Mouse (Mus musculus) limb, embryonic 11.5 days (tissue): ENCODE measurements around the gene Psmd9. TPM values are rescaled to one million over a fixed set of nuclear protein-coding genes. Genes with fewer than 3 reads are reported as not detected.

ENCODE experiments used
- ATAC-seq: fragments of 200-750 bp; cut with Nextera tagmentation; 2 replicates; pipeline ENCODE4 v1.8.0; 2017; ENCODE audit warnings: low read depth; ENCODE audit not compliant: insufficient number of reproducible peaks, low FRiP score, low TSS enrichment
- DNase-seq: peaks from one replicate; pipeline ENCODE4 v3.0.0-alpha.2; 2015; ENCODE audit warnings: low spot score
- H3K27ac ChIP-seq: fragments of 300-500 bp; sonication (generic); replicated peaks from 2 replicates; pipeline ENCODE4 v1.5.1; 2014; ENCODE audit warnings: low read depth, mild to moderate bottlenecking, low read length
- H3K27me3 ChIP-seq: fragments of 300-500 bp; sonication (generic); 2 replicates; pipeline ENCODE4 v1.6.1; 2014; ENCODE audit warnings: mild to moderate bottlenecking, low read length, mixed read lengths; ENCODE audit not compliant: control insufficient read depth, insufficient read depth
- H3K36me3 ChIP-seq: fragments of 300-500 bp; sonication (generic); 2 replicates; pipeline ENCODE4 v1.6.1; 2014; ENCODE audit warnings: mild to moderate bottlenecking, low read length, moderate library complexity, mixed read lengths; ENCODE audit not compliant: control insufficient read depth, insufficient read depth
- H3K4me1 ChIP-seq: fragments of 300-500 bp; sonication (generic); 2 replicates; pipeline ENCODE4 v1.6.1; 2014; ENCODE audit warnings: low read length, mixed read lengths; ENCODE audit not compliant: control insufficient read depth, insufficient read depth
- H3K4me2 ChIP-seq: fragments of 300-500 bp; sonication (generic); 2 replicates; pipeline ENCODE4 v1.6.1; 2014; ENCODE audit warnings: low read depth, mild to moderate bottlenecking, moderate library complexity; ENCODE audit not compliant: severe bottlenecking
- H3K4me3 ChIP-seq: fragments of 300-500 bp; sonication (generic); 2 replicates; pipeline ENCODE4 v1.5.1; 2014; ENCODE audit warnings: low read depth, low read length
- H3K9ac ChIP-seq: fragments of 300-500 bp; sonication (generic); 2 replicates; pipeline ENCODE4 v1.6.1; 2014; ENCODE audit warnings: mild to moderate bottlenecking, low read length
- H3K9me3 ChIP-seq: fragments of 300-500 bp; sonication (generic); 2 replicates; pipeline ENCODE4 v1.6.1; 2016; ENCODE audit warnings: low read length; ENCODE audit not compliant: control insufficient read depth
- WGBS: fragments of 180-500 bp; shearing (Covaris S2); extraction: QIAGEN DNeasy Blood & Tissue Kit; methylation state at CpG from one replicate; pipeline ENCODE4 v1.1.7; 2014; 5-methylcytosine and 5-hydroxymethylcytosine counted together
- polyA plus RNA-seq: library from polyadenylated mRNA; unstranded; fragments of >200 nt; fragmentation: Nextera tagmentation; extraction: Ambion mirVana; gene quantifications from 2 replicates; pipeline ENCODE4 v1.2.1, GENCODE M21; 2014

The Psmd9 gene
- polyA plus RNA-seq, 1 experiment from 2014 or later, result 85.8 TPM

- Histone ChIP-seq H3K4me3 (no peak overlapping the region), H3K27ac (no peak overlapping the region), H3K9ac (no peak overlapping the region), H3K9me3 (no peaks in the 10 kb centered on the region), H3K4me2 (no peak overlapping the region), H3K4me1 (no peaks in the 10 kb centered on the region), H3K27me3 (no peaks in the 10 kb centered on the region), H3K36me3 (peaks cover 32% of the 10 kb centered on the region)
- ATAC-seq (no peak), DNase-seq (no peak)
- WGBS, result 89% methylated on average over 10 of the region's 10 CpGs
Observed at GRCm38 (mm10) chr5:123166437-123166836, 2.8 kb upstream of the Psmd9 start.

GRCm38 (mm10) chr5:123167591-123167990, 1.6 kb upstream of the Psmd9 start:
- peaks cover 26% of the 10 kb centered on the region for H3K36me3 ChIP-seq
- no peaks in the 10 kb centered on the region for H3K9me3 ChIP-seq
- ATAC-seq (no peak), DNase-seq (no peak)
- H3K4me1 ChIP-seq, result no peaks in the 10 kb centered on the region
- WGBS, result 80% methylated on average over 5 of the region's 5 CpGs
- no peak overlapping the region for H3K4me2 ChIP-seq
- no peak overlapping the region for H3K9ac ChIP-seq
- no peak overlapping the region for H3K27ac ChIP-seq
- no peaks in the 10 kb centered on the region for H3K27me3 ChIP-seq
- no peak overlapping the region for H3K4me3 ChIP-seq

- 87% methylated on average over 9 of the region's 9 CpGs for WGBS
- Histone ChIP-seq H3K4me1 (no peaks in the 10 kb centered on the region), H3K4me2 (no peak overlapping the region), H3K9ac (no peak overlapping the region), H3K27ac (no peak overlapping the region), H3K4me3 (no peak overlapping the region), H3K36me3 (peaks cover 11% of the 10 kb centered on the region), H3K9me3 (no peaks in the 10 kb centered on the region), H3K27me3 (no peaks in the 10 kb centered on the region)
- DNase-seq (no peak), ATAC-seq (no peak)
Observed at GRCm38 (mm10) chr5:123170365-123170764, 1.2 kb downstream of the Psmd9 start.

- Histone ChIP-seq H3K4me2 (peak overlapping the region; percentile 42), H3K4me3 (peak overlapping the region; percentile 9; the same call in 1 of the 2 replicates), H3K27me3 (no peaks in the 10 kb centered on the region), H3K27ac (no peak overlapping the region), H3K9ac (no peak overlapping the region), H3K9me3 (no peaks in the 10 kb centered on the region), H3K4me1 (no peaks in the 10 kb centered on the region), H3K36me3 (no peaks in the 10 kb centered on the region)
- DNase-seq, result peak; percentile 95
- WGBS, result 12% methylated on average over 22 of the region's 22 CpGs
- ATAC-seq, result peak; percentile 80
Observed at GRCm38 (mm10) chr5:123171646-123172350, 2.6 kb downstream of the Psmd9 start.

- no peak overlapping the region for H3K9ac ChIP-seq
Observed at GRCm38 (mm10) chr5:123178792-123179191, 9.6 kb downstream of the Psmd9 start.

GRCm38 (mm10) chr5:123180390-123180789, 11.2 kb downstream of the Psmd9 start:
- 91% methylated on average over 15 of the region's 15 CpGs for WGBS
- Histone ChIP-seq H3K9me3 (no peaks in the 10 kb centered on the region), H3K4me3 (no peak overlapping the region), H3K27ac (no peak overlapping the region), H3K4me2 (no peak overlapping the region), H3K4me1 (no peaks in the 10 kb centered on the region), H3K36me3 (no peaks in the 10 kb centered on the region), H3K9ac (no peak overlapping the region), H3K27me3 (no peaks in the 10 kb centered on the region)
- DNase-seq (no peak), ATAC-seq (no peak)

More at GRCm38 (mm10) chr5:123178792-123179191, 9.6 kb downstream of the Psmd9 start:
- no peaks in the 10 kb centered on the region for H3K36me3 ChIP-seq
- no peaks in the 10 kb centered on the region for H3K4me1 ChIP-seq
- no peak overlapping the region for H3K4me3 ChIP-seq
- 89% methylated on average over 5 of the region's 5 CpGs for WGBS
- H3K27ac ChIP-seq, result no peak overlapping the region
- no peak for DNase-seq
- H3K4me2 ChIP-seq, result no peak overlapping the region
- H3K9me3 ChIP-seq, result no peaks in the 10 kb centered on the region
- H3K27me3 ChIP-seq, result no peaks in the 10 kb centered on the region
- no peak for ATAC-seq

- Histone ChIP-seq H3K9ac (no peak overlapping the region), H3K4me1 (no peaks in the 10 kb centered on the region), H3K4me2 (no peak overlapping the region), H3K27me3 (no peaks in the 10 kb centered on the region), H3K9me3 (no peaks in the 10 kb centered on the region), H3K4me3 (no peak overlapping the region), H3K36me3 (no peaks in the 10 kb centered on the region), H3K27ac (no peak overlapping the region)
- WGBS, result 76% methylated on average over 6 of the region's 6 CpGs
- ATAC-seq (no peak), DNase-seq (no peak)
Observed at GRCm38 (mm10) chr5:123181536-123181935, 12.3 kb downstream of the Psmd9 start.

- Histone ChIP-seq H3K4me1 (no peaks in the 10 kb centered on the region), H3K9me3 (no peaks in the 10 kb centered on the region), H3K27me3 (no peaks in the 10 kb centered on the region), H3K4me3 (no peak within 1 kb of the TSS), H3K4me2 (no peak within 1 kb of the TSS), H3K9ac (no peak within 1 kb of the TSS), H3K36me3 (no peaks in the 10 kb centered on the region), H3K27ac (no peak within 1 kb of the TSS)
- no peak for ATAC-seq
- WGBS, result 79% methylated on average over 10 of the region's 10 CpGs
- DNase-seq, result no peak
Observed at GRCm38 (mm10) chr5:123182651-123183050, 13.4 kb downstream of the Psmd9 start, which contains the start of gene Hpd. Gene Hpd, minus strand, starts transcription at chr5:123182727.

DNA sequence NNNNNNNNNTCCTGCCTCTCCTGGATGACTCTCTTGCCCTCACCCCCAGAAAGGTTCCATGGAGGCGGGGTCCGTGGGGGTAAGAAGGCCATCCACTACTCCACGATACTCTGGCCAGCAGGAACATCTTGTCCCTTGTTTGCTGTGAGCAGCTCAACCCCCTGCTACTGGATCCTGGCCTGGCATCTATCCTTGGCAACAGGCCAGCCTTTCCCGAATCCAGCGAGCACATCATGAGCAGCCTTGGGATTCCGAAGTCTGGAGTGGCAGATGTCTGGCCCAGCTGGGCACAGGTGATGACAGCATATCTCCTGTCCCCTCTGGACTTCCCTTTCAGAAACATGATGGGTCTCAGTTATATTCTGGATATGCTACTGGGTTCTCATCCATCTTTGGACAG, 16.8 kb downstream of the Psmd9 start:
- Histone ChIP-seq H3K4me3 (no peak overlapping the region), H3K27me3 (no peaks in the 10 kb centered on the region), H3K27ac (no peak overlapping the region), H3K9me3 (no peaks in the 10 kb centered on the region), H3K4me2 (no peak overlapping the region), H3K4me1 (no peaks in the 10 kb centered on the region), H3K36me3 (no peaks in the 10 kb centered on the region), H3K9ac (no peak overlapping the region)
- ATAC-seq, result no peak
- no peak for DNase-seq
- 87% methylated on average over 6 of the region's 6 CpGs for WGBS
